Mouse (Mus musculus) CH12.LX (cell line): ENCODE results near the gene Grip1. TPM values are rescaled to one million over a fixed set of nuclear protein-coding genes. Genes with fewer than 3 reads are reported as not detected.

Experiments used
- DNase-seq: peaks from one replicate; pipeline ENCODE4 v3.0.0-alpha.2; 2013; ENCODE audit errors: extremely low read depth
- H3K27ac ChIP-seq: 2 replicates; pipeline ENCODE4 v1.5.1; 2012; ENCODE audit warnings: low read depth, mild to moderate bottlenecking, control low read depth, moderate library complexity; ENCODE audit not compliant: insufficient read depth
- H3K27me3 ChIP-seq: replicated peaks from 2 replicates; pipeline ENCODE3; 2012; ENCODE audit warnings: inconsistent platforms
- H3K36me3 ChIP-seq, 2 experiments: replicated peaks in 1 of 2; 2 replicates each; pipeline versions ENCODE3 to v1.6.1; 2012; ENCODE audit warnings: inconsistent platforms in 1 of 2, low read length in 1 of 2, mild to moderate bottlenecking in 1 of 2, mixed read lengths in 1 of 2, moderate library complexity in 1 of 2; ENCODE audit not compliant: control insufficient read depth in 1 of 2, insufficient read depth in 1 of 2
- H3K4me1 ChIP-seq, 2 experiments: 2 replicates each; pipeline ENCODE4 v1.6.1; 2012; ENCODE audit warnings: inconsistent platforms in 1 of 2, moderate library complexity in 1 of 2; ENCODE audit not compliant: insufficient read depth in 2 of 2, control insufficient read depth in 1 of 2
- H3K4me2 ChIP-seq: 2 replicates; pipeline ENCODE4 v1.6.1; 2012; ENCODE audit warnings: low read depth, mild to moderate bottlenecking, control low read depth; ENCODE audit not compliant: poor library complexity, insufficient read depth, severe bottlenecking
- H3K4me3 ChIP-seq, 3 experiments: fragments of 150-350 bp in 1 of 3; sonication (generic) in 1 of 3; replicated peaks in 1 of 3; 2 replicates each; pipeline versions ENCODE3 to v1.5.1; 2011 to 2012; ENCODE audit warnings: low read depth in 2 of 3, low read length in 2 of 3, mild to moderate bottlenecking in 2 of 3, moderate library complexity in 2 of 3, control low read depth in 1 of 3, improper control_type of control experiment in 1 of 3, inconsistent platforms in 1 of 3, mixed read lengths in 1 of 3; ENCODE audit not compliant: poor library complexity in 1 of 3
- H3K79me2 ChIP-seq: replicated peaks from 2 replicates; pipeline ENCODE4 v1.6.1; 2012; ENCODE audit warnings: mild to moderate bottlenecking, moderate library complexity; ENCODE audit not compliant: control insufficient read depth, poor library complexity, insufficient read depth, severe bottlenecking; ENCODE audit errors: extremely low read depth
- H3K9ac ChIP-seq: 2 replicates; pipeline ENCODE4 v1.6.1; 2012; ENCODE audit warnings: low read depth, mild to moderate bottlenecking, control low read depth, moderate library complexity; ENCODE audit not compliant: insufficient read depth
- H3K9me3 ChIP-seq: replicated peaks from 2 replicates; pipeline ENCODE3; 2012; ENCODE audit warnings: low read length, inconsistent platforms, mixed read lengths
- BHLHE40 ChIP-seq: IDR thresholded peaks from 2 replicates; pipeline ENCODE4 v1.6.1; 2011; ENCODE audit warnings: mild to moderate bottlenecking, low read depth, low read length, improper control_type of control experiment
- CHD1 ChIP-seq: IDR thresholded peaks from 2 replicates; pipeline ENCODE4 v1.6.1; 2012; ENCODE audit warnings: low read depth, low read length, improper control_type of control experiment, inconsistent platforms
- CHD2 ChIP-seq: IDR thresholded peaks from 2 replicates; pipeline ENCODE4 v1.6.1; 2011; ENCODE audit warnings: low read length, improper control_type of control experiment
- CTCF ChIP-seq, 2 experiments: IDR thresholded peaks in 1 of 2; conservative IDR thresholded peaks in 1 of 2; 2 replicates each; pipeline ENCODE4 v1.5.1; 2011 to 2012; ENCODE audit warnings: low read depth in 2 of 2, low read length in 2 of 2, improper control_type of control experiment in 1 of 2, inconsistent platforms in 1 of 2, mild to moderate bottlenecking in 1 of 2, moderate library complexity in 1 of 2
- E2F4 ChIP-seq: IDR thresholded peaks from 2 replicates; pipeline ENCODE4 v1.6.1; 2011; ENCODE audit warnings: low read depth, low read length, improper control_type of control experiment; ENCODE audit not compliant: insufficient replicate concordance
- ELF1 ChIP-seq: IDR thresholded peaks from 2 replicates; pipeline ENCODE4 v1.6.1; 2014; ENCODE audit warnings: low read depth, mild to moderate bottlenecking, inconsistent platforms, low read length, improper control_type of control experiment
- ETS1 ChIP-seq: conservative IDR thresholded peaks from 2 replicates; pipeline ENCODE4 v1.6.1; 2012; ENCODE audit warnings: low read depth, mild to moderate bottlenecking, inconsistent platforms, low read length, improper control_type of control experiment, moderate library complexity
- GABPA ChIP-seq: IDR thresholded peaks from 2 replicates; pipeline ENCODE4 v1.6.1; 2012; ENCODE audit warnings: low read depth, low read length, improper control_type of control experiment, inconsistent platforms; ENCODE audit not compliant: insufficient replicate concordance
- IRF4 ChIP-seq: IDR thresholded peaks from 2 replicates; pipeline ENCODE4 v1.6.1; 2014; ENCODE audit warnings: low read depth, mild to moderate bottlenecking, inconsistent platforms, low read length, improper control_type of control experiment
- JUN ChIP-seq: IDR thresholded peaks from 2 replicates; pipeline ENCODE4 v1.6.1; 2011; ENCODE audit warnings: low read depth, mild to moderate bottlenecking, low read length, improper control_type of control experiment, moderate library complexity; ENCODE audit not compliant: insufficient read depth
- JUND ChIP-seq: conservative IDR thresholded peaks from 2 replicates; pipeline ENCODE4 v1.6.1; 2011; ENCODE audit warnings: low read depth, low read length, improper control_type of control experiment
- KAT2A ChIP-seq: IDR thresholded peaks from 2 replicates; pipeline ENCODE4 v1.6.1; 2012; ENCODE audit warnings: low read length, improper control_type of control experiment, inconsistent platforms; ENCODE audit not compliant: insufficient replicate concordance
- MAFK ChIP-seq: IDR thresholded peaks from 2 replicates; pipeline ENCODE4 v1.6.1; 2011; ENCODE audit warnings: low read length, improper control_type of control experiment; ENCODE audit not compliant: insufficient replicate concordance
- MEF2A ChIP-seq: IDR thresholded peaks from 2 replicates; pipeline ENCODE4 v1.6.1; 2014; ENCODE audit warnings: low read depth, mild to moderate bottlenecking, inconsistent platforms, low read length, improper control_type of control experiment, borderline replicate concordance
- MYC ChIP-seq: IDR thresholded peaks from 2 replicates; pipeline ENCODE4 v1.6.1; 2011; ENCODE audit warnings: low read depth, mild to moderate bottlenecking, improper control_type of control experiment, low read length
- PAX5 ChIP-seq: IDR thresholded peaks from 2 replicates; pipeline ENCODE4 v1.6.1; 2012; ENCODE audit warnings: low read length, inconsistent platforms, mixed read lengths
- POLR2AphosphoS2 ChIP-seq: IDR thresholded peaks from 2 replicates; pipeline ENCODE4 v1.6.1; 2011; ENCODE audit warnings: low read depth, low read length, improper control_type of control experiment
- RAD21 ChIP-seq: IDR thresholded peaks from 2 replicates; pipeline ENCODE4 v1.6.1; 2011; ENCODE audit warnings: low read depth, mild to moderate bottlenecking, low read length, improper control_type of control experiment, moderate library complexity
- RCOR1 ChIP-seq: conservative IDR thresholded peaks from 2 replicates; pipeline ENCODE4 v1.6.1; 2012; ENCODE audit warnings: low read depth, mild to moderate bottlenecking, inconsistent platforms, low read length, improper control_type of control experiment
- SIN3A ChIP-seq: IDR thresholded peaks from 2 replicates; pipeline ENCODE4 v1.6.1; 2012; ENCODE audit warnings: low read length, improper control_type of control experiment, inconsistent platforms
- SMC3 ChIP-seq: IDR thresholded peaks from 2 replicates; pipeline ENCODE4 v1.6.1; 2011; ENCODE audit warnings: low read depth, low read length, improper control_type of control experiment
- TCF12 ChIP-seq: IDR thresholded peaks from 2 replicates; pipeline ENCODE4 v1.6.1; 2014; ENCODE audit warnings: low read depth, mild to moderate bottlenecking, inconsistent platforms, low read length, improper control_type of control experiment
- USF2 ChIP-seq: conservative IDR thresholded peaks from 2 replicates; pipeline ENCODE4 v1.6.1; 2011; ENCODE audit warnings: low read depth, low read length, improper control_type of control experiment
- ZC3H11A ChIP-seq: IDR thresholded peaks from 2 replicates; pipeline ENCODE4 v1.6.1; 2012; ENCODE audit warnings: low read depth, mild to moderate bottlenecking, inconsistent platforms, low read length, improper control_type of control experiment
- ZKSCAN1 ChIP-seq: IDR thresholded peaks from 2 replicates; pipeline ENCODE4 v1.6.1; 2012; ENCODE audit warnings: low read depth, inconsistent platforms, low read length, improper control_type of control experiment, borderline replicate concordance
- dilution Hi-C: fragments of 300-500 bp; cut with MboI; formaldehyde crosslinking; loops from 2 replicates; pipeline ENCODE4 v1.14.3; 2020; ENCODE audit warnings: low sequenced_read_pairs; ENCODE audit not compliant: extremely low pct_unique_long_range_greater_than_20kb, extremely low pct_ligation_motif_present
- in situ Hi-C: fragments of 300-500 bp; cut with MboI; formaldehyde crosslinking; loops from 3 replicates; pipeline ENCODE4 v1.14.3; 2019; ENCODE audit warnings: low sequenced_read_pairs, low pct_ligation_motif_present, low pct_unique_long_range_greater_than_20kb, mixed read lengths
- polyA plus RNA-seq: library from polyadenylated mRNA; unstranded; fragments of >175 nt; gene quantifications from 2 replicates; pipeline ENCODE4 v1.2.1, GENCODE M21; 2012; ENCODE audit warnings: low read depth; ENCODE audit not compliant: insufficient read length
- total RNA-seq, 2 experiments: library from RNA; depleted of rRNA; stranded (reverse); fragments of 300-350 nt in 1 of 2; fragments of >200 nt in 1 of 2; gene quantifications; 2 replicates each; pipeline ENCODE4 v1.2.3; 2012 to 2014

Grip1 gene
- total and polyA plus RNA-seq, 3 experiments, result 0.09 to 0.33 (median 0.13) TPM

DNA sequence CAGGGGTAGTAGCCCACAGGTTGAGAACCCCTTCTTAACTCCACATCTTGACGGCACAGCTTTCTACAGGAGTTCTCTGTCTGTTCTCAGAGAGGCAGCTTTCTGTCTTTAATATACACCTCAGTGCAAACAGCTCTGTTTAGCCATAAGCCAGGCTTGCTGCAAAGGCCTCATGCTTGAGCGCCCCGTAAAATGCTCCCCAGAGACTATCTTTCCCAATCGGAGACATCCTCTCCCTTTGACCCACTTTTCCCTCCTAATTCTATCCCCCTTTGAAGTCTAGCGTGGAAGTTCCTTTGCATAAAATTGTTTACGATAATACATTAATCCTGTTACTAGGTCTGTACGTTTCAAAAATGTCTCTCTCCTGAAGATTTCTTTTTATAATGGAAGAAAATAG is 102.7 kb downstream of the Grip1 start:
- in situ Hi-C loops, result no loop called here
- no peak overlapping the region for H3K27ac ChIP-seq
- no peaks in the 10 kb centered on the region for H3K79me2 ChIP-seq
- no peaks in the 10 kb centered on the region for H3K27me3 ChIP-seq
- no peak overlapping the region for H3K9ac ChIP-seq
- H3K4me3 ChIP-seq, result no peak overlapping the region
- DNase-seq, result no peak
- H3K4me1 ChIP-seq, result peaks cover 0 to 4% of the 10 kb centered on the region in 2 experiments; a peak in 1 of 4 replicates
- no peak for TF ChIP-seq POLR2AphosphoS2
- TF ChIP-seq RCOR1, result no peak
- no peak for TF ChIP-seq SMC3
- no peak for TF ChIP-seq TCF12
- TF ChIP-seq ETS1, result no peak
- no peak for TF ChIP-seq JUND
- TF ChIP-seq ZC3H11A, result no peak
- no peak for TF ChIP-seq MYC
- TF ChIP-seq USF2, result no peak
- no peak for TF ChIP-seq ZKSCAN1
- no peak for TF ChIP-seq ELF1
- TF ChIP-seq PAX5, result no peak
- TF ChIP-seq MEF2A, result no peak
- no peak for TF ChIP-seq GABPA
- TF ChIP-seq IRF4, result no peak
- no peak for TF ChIP-seq JUN
- no peak for TF ChIP-seq KAT2A
- no peak for TF ChIP-seq RAD21
- no peak for TF ChIP-seq MAFK
- H3K4me2 ChIP-seq, result no peak overlapping the region
- no peaks in the 10 kb centered on the region for H3K36me3 ChIP-seq
- dilution Hi-C loops, result no loop called here
- no peaks in the 10 kb centered on the region for H3K9me3 ChIP-seq

DNA sequence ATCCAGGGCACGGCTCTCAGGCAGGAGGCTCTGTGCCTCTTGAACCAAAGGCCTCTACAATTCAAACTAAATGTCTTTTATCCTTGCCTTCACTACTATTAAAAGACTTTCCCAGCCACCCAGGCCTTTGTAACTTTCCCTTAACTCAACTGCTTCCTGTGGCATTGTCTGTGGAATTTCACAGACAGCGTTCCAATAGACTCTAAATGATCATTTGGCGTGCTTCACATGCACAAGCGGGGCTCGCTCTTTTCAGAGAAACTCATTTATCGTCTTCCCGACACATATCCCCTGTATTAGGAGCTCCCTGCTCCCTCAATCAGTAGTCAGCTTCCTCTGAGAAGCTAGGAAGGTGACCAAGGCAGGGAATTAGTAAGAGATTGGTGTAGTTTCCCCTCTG is 104.8 kb downstream of the Grip1 start:
- H3K4me1 ChIP-seq, result peaks cover 0 to 4% of the 10 kb centered on the region in 2 experiments; a peak in 1 of 4 replicates
- H3K27ac ChIP-seq, result no peak overlapping the region
- no peak for TF ChIP-seq MEF2A
- no peak for TF ChIP-seq MAFK
- TF ChIP-seq TCF12, result no peak
- TF ChIP-seq CHD1, result no peak
- TF ChIP-seq CTCF (conservative IDR thresholded peaks at IDR 0.05 in 1 of 2, IDR thresholded peaks at IDR 0.05 in 1 of 2; ENCODE audit: low read depth in 2 of 2, low read length in 2 of 2), result no peak
- no peak for TF ChIP-seq CHD2
- no peak for TF ChIP-seq BHLHE40
- no peak for TF ChIP-seq SIN3A
- no peak for TF ChIP-seq ZC3H11A
- no peak for TF ChIP-seq SMC3
- TF ChIP-seq E2F4, result no peak
- no peaks in the 10 kb centered on the region for H3K9me3 ChIP-seq
- H3K4me2 ChIP-seq, result no peak overlapping the region
- DNase-seq, result no peak
- dilution Hi-C loops (no loop called here), in situ Hi-C loops (no loop called here)
- H3K36me3 ChIP-seq, result no peaks in the 10 kb centered on the region
- H3K9ac ChIP-seq, result no peak overlapping the region
- no peaks in the 10 kb centered on the region for H3K79me2 ChIP-seq
- H3K27me3 ChIP-seq, result no peaks in the 10 kb centered on the region
- H3K4me3 ChIP-seq, result no peak overlapping the region
